Mouse (Mus musculus) adrenal gland, adult 18-20 months (tissue): ENCODE measurements at regions not wholly inside any gene's neighbourhood (a gene's known extent, or its start where the extent isn't known, plus 50 kb on each side); places are given as distances from the start of the nearest gene placed in this dataset.
"Not testable (repeated sequence)": the region's sequence is repeated elsewhere in the genome, so short reads cannot be mapped to it uniquely, and the experiment has no call there.

Experiments
- DNase-seq, 2 experiments: peaks; one replicate each; pipeline ENCODE4 v3.0.0; 2021 to 2022; ENCODE audit warnings: low spot score in 2 of 2

DNA sequence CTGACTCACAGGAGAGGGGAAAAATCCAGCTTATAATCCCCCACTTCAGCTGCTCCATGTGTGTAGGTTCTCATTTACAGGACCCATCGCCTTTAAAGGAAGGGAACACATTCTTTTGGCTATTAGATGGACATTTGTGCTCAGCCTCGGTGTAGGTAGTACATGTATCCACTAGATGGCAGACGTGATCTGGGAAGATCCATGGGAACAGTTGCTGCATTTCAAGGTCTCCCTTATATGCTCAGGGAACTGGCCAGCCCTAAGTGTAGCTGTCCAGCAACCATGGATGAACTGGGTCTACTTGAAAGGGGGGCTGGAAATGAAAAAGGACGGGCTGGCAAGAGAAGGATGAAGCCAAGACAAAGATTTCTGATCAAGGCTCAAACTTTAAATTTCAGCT lies 124.0 kb downstream of the Akain1 start:
- DNase-seq = peak; percentile 21 to 23

DNA sequence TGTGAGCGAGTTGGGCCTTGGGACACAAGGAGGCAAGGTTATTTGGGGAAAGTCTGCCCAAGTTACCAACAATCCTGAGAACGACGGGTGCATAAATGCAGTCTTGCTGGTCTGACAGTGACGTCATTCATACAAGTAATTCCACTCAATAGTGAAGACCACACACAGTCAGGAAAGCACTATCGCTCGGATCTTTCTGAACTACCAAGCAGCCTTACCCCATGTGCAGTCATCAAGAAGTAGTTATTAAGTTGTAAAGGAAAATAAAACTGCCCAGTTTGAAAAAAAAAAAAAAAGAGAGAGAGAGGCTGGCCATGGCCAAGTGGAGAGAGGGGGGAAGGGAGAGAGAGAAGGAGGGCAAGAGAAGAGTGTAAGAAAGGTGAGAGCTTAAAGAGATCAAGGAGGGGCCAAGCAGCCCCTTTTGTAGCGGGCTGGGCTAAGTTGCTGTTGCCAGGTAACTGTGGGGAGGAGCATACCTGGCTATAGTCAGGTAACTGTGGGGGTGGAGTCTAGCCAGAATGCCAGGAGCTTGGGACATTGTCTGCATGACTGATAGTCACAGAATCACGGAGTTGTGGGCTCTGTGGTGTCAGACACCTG lies 132.0 kb downstream of the Akain1 start:
- DNase-seq = not testable (repeated sequence)

DNA sequence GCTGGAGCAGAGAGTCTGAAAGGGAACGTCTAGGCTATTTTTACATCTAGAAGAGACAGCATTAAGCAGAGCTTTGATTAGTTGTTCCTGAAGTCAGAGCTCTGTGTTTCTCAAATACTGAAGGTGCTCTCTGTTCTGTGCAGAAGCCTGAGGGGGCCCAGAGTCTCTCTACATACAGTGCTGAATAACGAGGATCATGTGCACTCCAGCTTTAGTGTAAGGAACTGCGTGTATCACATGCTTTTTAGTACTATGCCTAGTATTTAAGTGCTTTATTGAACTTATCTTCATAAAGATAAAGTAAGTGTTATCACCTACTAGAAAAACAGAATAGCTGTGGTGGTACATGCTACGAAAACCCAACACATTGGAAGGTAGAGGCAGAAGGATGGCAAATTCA lies 151.4 kb downstream of the Akain1 start:
- no peak for DNase-seq

DNA sequence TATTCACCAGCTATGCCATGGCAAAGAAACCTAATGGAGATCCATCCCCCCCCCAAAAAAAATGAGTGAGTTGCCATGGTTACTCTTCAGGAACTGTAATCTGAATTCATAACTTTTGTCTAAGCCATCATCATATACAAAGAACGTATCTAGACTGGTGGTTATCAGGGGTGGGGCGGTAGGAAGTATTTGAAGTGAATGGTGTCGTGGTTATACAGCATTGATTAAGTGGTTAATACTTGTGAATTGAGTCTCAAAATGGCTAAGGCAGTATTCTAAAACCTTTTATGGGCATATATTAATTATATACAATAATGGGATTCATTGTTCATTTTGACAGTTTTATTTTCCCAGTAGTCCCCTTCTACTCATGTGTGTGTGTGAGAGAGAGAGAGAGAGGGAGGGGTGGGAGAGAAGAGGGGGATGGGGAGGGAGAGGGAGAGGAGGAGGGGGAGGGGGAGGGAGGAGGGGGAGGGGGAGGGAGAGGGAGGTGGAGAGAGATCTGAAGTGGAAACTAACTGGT lies 158.7 kb downstream of the Akain1 start:
- no peak for DNase-seq

DNA sequence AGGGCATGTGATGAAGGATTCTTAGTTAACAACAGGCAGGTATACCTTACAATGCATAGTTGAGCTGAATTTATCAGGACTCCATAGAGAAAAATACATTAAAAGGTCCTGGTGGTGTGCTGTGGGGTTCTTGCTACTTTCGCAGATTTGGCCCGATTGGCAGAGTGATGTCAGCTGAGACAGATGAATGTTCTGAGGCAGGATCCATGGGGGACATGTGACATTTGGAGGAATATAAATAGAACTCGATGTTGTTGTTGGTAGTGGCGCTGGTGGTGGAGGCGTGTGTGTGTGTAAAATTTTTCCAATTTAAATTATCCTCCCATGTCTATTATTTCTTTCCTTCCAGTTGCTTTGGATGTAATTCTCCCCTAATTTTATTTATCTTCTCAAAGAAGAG lies 159.3 kb downstream of the Akain1 start:
- no peak for DNase-seq

DNA sequence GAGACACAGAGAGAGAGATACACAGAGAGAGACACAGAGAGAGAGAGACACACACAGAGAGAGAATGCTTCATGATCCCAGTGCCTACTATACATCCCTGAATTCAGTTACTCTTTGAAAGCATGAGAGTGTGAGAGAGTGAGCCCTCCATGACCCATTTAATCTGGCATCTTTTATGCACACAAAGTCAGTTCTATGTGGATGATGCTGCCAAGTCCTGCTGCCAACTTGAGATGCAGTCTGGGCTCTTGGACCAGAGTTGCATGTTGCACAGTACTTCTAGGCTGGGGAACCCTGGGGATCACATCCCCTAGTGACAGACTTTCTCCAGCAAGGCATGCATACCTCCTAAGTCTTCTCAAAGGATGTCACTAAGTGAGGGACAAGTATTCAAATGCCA lies 164.5 kb downstream of the Akain1 start:
- DNase-seq = no peak

DNA sequence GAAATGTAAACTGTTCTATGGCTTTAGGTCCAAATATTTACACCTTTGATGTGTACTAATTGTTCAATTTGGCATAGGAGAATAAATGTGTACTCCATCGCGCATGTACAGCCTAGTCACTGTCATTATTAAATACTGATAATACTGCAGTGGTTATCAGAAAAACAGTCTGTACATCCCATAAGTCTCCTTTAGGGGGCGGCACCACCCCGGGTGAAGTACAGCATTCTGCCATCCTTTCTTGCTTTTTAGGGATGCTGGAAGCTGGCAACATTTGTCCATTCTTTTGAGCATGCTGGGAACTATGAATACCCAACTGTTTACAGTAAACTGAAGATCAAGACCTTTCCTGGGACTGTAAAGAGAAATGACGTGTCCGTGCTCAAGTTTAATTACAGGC lies 165.6 kb downstream of the Akain1 start:
- peak in 1 of 2 experiments; percentile 22 for DNase-seq

DNA sequence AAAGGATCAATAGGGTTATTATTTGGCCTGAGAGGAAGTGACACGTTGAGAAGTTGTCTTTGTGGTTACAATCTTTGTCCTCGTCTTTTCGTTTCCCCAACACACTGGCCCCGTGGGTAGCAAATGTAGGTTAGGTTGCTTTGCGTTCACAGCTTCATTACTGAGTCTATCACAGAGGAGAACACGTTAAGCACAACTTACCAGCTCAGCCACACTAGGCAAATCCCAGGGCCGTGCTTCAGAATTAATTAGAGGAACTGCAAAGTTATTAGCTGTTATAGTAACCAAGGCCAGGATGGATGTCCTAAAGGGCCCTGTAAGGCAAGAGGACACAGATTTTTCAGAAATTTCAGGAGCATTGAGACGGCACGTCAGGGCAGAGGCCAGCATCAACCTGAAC lies 166.3 kb downstream of the Akain1 start:
- no peak for DNase-seq

DNA sequence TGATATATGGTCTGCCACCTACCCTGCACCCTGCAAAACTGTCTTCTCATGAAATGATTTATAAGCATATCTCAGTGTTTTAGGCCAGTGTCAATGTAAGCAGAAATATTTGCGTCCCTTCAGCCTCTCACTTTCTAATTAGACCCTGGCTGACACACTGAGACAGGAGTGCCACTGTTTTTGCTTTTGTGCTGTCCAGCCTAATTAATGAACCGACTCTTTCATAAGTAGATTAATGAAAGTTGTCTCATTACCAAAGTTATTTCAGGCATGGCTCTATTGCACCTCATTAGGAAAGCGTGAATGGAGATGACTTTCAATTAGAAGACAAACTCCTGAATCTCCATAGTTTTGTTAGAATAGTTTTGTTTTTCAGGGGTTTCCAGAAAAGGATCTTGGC lies 192.3 kb downstream of the Akain1 start:
- no peak for DNase-seq

DNA sequence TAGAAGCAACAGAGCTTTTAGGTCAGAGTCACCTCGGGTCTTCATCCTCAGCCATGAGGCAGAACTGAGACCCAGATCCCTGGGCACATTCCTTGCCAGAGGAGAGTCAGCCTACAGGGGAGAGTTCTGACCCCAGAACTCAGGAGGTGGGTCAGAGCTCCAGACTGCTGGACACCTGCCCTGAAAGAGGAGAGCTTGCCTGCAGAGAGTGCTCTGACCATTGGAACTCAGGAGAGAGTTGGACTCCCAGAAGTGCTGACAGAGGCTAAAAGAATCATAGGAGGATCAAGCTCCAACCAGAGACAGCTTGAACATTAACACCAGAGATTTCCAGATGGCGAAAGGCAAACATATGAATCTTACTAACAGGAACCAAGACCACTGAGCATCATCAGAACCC lies 211.4 kb downstream of the Akain1 start:
- DNase-seq = not testable (repeated sequence)

DNA sequence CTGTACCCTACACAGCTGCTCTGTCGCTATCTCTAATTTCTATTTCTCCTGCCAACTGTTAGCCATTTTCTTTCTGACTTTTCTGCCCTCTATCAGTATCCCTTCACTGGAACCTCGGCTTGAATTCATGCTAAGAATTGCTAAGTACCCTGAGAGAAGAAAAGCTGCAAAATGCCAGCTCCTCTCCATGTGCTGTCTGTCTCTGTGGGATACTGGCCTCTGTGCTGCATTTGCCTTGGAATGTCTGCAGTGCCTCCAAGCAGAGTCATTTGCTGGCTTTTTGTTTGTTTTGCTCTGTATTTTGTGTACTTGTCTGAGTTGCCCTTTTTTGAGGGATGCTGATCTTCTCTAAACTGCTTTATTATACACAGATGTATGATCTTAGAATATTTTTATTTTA lies 215.5 kb downstream of the Akain1 start:
- no peak for DNase-seq

DNA sequence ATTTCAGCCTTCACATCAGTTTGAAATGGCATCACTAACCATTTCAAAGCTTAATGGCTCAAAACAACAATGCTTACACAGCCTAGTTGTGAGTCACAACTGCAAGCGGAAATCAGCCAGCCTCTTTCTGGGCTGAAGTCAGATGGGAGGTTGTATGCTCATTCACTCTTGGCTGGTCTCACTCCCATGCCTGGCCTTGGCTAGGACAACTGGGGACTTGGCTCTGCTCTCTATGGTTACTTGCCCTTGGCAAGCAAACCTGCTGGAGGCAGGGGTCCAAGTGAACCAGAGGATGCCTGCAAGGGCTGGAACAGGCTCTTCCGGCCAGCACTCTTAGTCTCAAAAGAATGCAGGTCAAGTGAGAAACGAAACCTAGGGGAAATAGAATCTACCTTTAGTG lies 233.4 kb downstream of the Akain1 start:
- DNase-seq = peak; percentile 12 to 54

DNA sequence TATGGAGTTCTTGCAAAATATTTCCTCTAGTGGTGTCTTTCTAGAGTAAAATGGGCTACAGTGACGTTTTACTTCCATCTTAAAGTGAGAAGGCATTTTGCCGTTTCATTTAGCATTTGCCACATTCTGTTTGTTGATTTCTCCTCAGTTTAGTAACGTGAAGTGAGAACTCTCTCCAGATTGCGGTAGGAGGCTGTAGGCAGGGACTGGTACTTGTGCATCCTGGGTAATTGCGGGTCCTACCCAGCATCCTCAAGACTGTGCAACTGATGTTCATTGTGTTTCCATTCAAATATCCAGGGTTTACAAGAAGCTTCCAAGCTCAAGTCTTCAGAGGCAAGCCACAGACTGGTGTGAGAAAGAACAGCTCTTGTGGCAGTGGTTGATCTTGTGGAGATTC lies 244.0 kb downstream of the Akain1 start:
- no peak for DNase-seq

DNA sequence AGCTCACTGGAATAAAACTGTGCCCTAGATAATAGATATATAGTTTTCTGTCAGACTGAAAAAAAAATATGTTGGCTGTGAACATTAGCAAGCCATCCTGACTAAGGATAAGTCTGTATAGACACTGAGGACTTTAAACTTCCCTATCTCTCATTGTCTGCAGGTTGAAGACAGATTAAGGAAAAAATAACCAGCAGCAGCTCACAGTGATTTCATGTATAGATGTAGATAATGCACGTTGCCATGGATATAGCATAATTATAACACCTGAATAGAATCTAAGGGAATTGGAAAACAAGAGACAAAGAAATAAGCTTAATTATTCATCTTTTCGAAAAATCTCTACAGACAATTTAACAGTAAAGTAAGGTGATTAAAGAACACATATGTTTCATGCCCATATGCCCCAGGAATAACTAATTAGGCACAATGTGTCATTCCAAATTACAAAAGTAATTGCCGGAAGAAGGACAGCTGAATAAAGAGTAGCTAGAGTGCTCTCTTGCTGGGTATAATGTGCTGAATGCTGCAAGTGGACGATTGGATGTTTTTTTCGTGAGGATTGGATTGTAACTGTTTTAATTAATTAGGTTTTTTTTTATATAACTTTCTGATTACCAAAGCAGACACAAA lies 246.6 kb downstream of the Akain1 start:
- DNase-seq = no peak

DNA sequence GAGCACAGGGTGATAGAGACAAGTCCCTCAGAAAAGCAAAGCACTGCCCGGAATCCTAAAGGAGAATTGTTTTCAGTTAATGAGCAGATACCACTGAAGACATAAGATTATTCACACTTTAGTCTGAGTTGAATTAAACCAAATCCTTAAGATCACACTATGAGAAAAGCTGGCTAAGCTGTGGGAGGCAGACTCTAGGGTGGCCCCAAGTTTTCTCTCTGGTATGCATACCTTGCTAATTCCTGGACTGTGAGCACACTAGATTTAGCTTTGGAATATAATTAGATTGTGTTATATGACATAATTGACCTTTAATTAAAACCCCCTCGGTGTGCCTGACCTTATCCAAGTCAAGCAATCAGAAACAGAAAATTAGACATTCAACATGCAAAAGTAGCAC lies 247.3 kb downstream of the Akain1 start:
- DNase-seq = no peak

DNA sequence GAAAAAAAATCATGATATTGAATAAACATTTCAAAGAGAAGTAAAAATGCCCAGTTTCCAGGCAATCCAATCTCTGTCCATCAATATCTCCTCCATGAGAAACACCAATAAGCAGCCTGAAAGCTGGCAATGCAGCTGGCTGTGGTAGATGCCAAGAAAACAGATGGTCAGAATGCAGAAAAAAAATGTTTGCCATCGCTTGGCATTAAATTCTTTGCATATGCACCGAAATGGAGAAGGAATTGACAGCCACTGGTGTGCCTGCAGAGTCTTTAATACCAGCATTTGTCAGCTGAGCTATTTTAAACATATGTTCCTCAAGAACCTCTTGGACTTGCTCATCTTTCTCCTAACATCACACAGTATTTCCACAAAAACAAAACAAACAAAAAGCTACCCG lies 256.2 kb downstream of the Akain1 start:
- DNase-seq = no peak

DNA sequence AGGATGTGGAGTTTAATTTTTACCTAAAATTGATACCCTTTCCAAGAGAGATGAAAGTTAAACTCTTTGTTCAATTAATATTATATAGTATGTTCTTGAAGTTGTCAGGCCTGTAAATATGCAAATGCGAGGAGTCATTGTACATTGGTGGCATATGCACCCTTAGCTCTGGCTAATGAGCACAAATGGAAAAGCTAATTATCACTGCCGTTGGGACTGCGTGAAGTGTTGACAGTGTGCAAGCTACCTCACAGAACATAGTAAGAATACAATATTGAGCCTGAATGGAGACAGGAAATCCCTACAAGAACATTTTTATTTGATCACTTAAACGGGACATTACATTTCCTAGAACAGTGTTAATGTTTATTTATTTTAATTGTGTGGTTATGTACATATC lies 241.5 kb upstream of the Dlgap1 start:
- no peak for DNase-seq

DNA sequence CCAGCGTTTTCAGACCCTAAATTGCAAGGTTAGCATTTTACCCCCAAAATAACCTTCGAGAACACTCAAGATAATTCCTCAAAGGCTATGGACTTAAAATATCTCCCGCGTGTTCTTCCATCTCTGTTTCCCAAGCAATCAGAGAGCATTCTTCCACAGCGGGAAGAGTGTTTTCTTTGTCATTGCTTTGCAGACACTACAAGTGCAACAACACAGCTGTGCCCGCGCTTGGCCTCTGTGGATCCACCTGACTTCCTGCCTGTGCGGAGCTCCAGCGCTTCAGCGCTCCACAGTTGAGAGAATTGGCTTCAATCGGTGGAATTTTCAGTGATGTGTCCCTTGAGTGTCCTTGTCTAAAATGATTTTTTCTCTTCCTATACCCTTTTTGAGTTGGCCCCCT lies 235.9 kb upstream of the Dlgap1 start:
- DNase-seq = no peak

DNA sequence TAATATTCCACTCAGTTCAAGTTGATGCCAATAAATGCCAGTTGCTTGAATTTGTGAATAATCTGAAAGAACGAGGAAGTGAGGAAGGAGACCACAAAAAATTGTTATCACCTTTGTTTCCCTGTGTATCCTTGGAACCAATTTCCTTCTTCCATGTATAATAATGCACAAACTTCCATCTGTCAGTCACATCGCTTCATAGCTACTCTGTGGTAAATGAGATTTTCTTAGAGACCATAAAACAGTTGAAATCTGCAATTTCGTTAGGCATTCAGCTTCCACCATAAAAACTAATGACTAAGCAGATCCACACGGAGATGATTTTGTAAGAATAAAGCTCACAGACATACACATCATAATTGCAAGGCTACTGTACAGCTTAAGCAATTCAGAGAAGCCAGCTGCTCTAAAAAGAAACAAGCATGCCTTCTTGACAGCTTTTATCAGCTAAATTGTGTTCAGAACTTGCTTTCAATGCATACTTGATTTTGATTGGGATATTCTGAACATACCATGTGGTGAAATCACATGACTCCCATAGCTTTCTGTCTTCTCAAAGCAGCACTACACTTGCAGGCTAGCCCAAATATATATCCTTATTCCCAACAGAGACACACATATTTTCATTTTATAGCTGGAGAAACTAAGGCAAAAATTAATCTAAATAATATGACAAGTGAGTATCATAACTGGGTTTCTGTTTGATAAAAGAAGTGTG lies 232.3 kb upstream of the Dlgap1 start:
- DNase-seq = no peak

DNA sequence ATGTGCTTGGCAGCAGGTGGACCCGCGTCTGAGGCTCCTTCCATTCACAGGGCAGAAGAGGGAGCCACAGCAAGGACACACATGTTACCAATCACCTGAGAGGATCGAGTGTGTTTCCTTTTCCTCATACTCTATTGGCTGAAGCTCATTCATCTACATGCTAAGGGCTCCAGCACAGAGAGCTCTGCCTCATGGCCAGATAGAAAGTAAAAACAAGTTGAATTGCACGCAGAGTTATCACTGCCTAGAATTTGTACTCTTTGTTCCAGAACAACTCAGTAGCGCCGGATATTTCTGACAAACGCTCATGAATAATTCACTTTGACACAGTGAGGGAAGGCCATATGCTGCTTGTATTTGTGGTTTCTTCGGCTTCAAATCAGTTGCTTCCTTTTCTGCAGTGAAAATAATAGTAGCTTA lies 199.9 kb upstream of the Dlgap1 start:
- DNase-seq = no peak

DNA sequence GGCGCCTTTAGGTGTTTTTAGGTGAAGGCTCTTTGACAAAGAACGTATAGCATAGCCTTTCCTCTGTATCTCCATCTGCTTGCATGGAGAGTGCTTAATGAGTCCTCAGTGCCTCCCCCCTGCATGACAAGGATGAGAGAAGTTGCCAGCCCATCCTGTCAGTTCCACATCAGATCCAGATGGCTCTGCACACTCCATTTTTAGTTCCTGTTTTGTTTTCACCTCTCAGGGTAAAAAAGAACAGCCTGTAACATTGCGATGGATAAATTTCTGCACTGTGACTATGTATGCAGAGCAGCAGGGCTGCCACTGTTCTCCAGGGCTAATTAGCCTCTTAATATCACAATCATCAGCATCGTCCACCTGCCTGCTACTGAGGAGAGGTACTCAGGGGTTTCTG lies 198.8 kb upstream of the Dlgap1 start:
- no peak for DNase-seq

DNA sequence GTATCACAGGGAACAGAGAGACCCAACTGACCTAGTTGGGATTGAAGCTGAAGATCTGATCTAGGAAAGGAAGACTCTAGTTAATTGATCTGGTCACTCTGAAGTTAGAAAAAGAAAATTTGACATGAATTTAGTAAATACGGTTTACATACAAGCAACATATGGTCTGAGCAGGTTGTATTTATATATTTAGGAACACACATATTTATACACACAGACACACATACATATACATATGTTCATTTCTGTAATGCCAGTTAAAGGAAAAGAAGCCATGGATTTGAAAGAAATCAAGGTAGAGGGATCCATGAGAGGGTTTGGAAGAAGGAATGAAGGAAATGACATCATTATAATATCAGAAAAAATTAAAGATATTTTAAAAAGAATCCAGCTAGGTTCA lies 187.7 kb upstream of the Dlgap1 start:
- DNase-seq = no peak

DNA sequence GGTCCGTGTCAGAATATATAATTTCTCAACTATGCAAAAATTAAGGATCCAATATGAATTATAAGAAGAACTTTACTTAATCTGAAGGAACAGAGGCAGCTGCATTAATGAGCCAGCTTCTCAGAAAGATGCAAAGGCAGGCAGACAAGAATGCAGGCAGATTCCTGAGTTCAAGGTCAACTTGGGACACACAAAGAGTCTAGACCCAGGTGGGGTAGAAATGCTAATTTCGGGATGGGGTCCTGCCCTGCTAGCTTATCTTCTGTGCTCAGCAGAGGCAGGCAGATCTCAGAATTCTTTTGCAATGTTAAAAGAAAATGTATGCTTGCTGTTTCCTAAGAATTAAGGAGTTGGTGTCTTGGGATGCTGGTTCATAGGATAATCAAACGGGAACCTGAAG lies 181.9 kb upstream of the Dlgap1 start:
- DNase-seq = no peak
